Mouse (Mus musculus): ENCODE data around the gene Pde6h.

The Pde6h gene

GRCm38 (mm10) chr6:136910247-136910890 lies 13.3 kb upstream of the Pde6h start:
- in situ Hi-C loops (cut with MseI, MboI): no loop called here

GRCm38 (mm10) chr6:136912751-136913265 lies 10.8 kb upstream of the Pde6h start:
- in situ Hi-C loops (cut with MseI, MboI): no loop called here

DNA sequence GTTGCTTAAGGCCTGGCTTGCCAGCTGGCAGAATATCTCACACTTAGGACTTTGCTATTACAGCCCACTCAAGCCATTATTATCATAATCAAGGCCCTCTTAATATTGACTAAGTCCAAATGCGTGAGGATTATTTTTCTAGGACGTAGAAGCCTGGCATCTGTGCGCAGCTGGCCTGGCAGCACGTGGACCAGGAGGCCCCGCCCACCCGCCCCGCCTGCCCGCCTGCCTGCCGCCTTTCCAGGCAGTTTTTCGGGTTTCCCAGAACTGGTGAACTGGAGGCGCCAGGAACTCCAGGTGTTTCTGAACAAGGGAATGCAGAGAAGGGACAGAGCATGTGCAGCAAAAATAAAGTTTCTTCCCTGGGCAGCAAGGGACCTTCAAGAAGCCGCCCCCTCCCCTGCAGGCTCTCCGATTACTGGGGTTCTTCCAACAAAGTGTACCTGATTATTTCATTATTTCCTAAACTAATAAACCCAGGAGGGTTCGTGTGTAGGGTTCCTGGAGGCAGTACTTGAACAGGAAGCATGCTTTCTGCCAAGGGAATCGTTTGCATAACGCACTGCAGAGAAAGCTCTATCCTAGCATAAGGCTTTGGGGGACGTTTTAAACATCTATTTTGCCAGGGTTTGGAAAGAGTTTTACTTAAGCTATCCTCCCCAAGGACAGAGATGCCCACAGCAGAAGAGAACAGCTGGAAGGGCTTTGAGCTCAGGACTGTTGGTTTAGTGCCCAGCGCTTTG lies 10.1 kb upstream of the Pde6h start:
- in situ Hi-C loops (cut with MseI, MboI): no loop called here

DNA sequence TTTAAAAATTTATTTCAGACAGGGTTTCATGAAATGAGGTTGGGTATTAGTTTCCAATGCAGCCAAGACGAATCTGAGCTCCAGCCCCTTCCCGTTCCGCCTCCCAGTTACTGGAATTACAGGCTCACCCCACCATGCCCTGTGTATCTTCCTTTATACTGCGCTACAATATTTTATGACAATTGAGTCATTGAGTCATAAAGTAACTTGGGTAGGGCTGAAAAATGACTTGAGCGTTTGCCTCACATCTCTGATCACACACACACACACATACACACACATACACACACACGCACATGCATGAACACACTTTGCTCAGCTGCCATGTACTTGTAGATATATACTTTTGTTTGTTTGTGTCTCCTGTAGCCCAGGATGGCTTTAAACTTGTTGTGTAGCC lies 9.4 kb upstream of the Pde6h start:
- in situ Hi-C loops (cut with MseI, MboI): no loop called here

DNA sequence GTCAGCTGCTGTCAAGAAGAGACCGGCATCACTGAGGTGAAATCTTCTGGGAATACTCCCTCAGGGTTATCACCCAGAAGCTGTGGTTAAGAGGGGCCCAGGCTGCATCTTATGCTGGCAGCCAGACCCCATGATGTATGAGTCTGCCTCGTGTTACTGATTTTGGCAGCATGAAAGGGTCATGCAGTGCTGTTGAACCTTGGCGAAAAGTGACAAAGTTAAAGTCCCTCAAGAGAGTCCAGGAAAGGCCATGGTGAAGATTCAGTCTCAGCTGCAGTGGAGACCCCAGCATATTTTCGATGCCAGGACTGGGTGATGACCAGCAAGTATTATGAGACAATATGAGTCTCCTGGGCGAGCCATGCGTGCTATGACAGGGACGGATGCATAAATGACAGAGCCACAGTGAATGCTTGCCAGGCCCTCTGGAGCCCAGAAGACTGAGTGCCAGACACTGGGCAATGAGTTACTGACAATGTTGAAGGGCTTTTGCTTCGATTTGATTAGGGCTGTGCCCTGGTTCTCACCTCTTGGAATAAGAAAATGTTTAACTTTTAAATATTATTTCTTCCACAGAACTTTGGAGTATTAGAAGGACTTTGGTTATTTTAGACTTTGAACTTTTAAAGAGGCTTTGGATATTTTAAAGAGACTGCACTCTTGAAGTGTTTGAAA lies 7.8 kb upstream of the Pde6h start:
- in situ Hi-C loops (cut with MseI, MboI): no loop called here

GRCm38 (mm10) chr6:136917885-136918284 lies 5.7 kb upstream of the Pde6h start:
- in situ Hi-C loops (cut with MseI, MboI): no loop called here

DNA sequence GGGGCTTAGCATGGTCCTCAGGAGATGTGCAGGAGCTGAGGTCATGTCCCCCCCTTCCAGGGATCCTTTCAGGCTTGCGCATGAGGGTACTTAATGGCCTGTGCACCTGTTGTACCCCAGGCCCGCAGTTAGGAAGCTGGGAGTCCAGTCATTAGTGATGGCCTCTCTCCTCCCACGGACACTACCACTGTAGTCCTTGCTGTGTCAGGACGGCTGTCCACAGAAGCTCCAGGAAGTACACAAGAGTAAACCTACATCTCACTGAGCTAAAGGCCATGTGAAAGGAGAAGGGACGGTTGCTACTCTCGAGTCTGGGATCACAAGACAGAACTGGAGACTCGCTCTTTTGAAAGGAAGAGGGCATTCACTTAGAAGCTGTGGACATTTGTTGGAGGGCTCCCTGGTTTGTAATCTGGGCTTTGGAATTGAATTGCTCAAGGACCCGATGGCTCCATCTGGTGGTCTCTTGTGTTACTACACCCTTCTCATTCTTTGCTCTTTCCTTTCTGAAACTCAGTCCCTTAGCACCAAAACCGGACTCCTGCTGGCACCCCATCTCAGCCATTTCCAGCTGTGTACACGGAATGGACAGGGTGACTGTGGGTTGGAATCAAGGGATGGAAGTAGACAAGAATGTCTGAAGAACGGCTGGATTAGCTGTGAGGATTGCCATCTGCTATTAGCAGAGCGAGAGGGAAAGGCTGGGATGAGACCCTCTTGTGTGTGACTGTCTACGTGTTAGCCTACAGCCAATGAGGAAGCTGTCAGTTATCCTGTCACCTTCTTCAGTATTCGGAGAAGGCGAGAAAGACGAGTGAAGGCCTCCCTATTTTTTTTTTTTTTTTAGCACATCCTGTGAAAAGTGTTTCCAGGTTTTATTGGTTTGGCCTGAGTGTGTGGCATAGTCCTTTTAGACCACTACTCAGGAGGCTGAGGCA lies 3.0 kb upstream of the Pde6h start:
- in situ Hi-C loops (cut with MseI, MboI): loop anchor here in 1 of 2 experiments (5.0 kb wide), 1 partner anchor 58 kb away; no protein-coding TSS in a partner anchor

DNA sequence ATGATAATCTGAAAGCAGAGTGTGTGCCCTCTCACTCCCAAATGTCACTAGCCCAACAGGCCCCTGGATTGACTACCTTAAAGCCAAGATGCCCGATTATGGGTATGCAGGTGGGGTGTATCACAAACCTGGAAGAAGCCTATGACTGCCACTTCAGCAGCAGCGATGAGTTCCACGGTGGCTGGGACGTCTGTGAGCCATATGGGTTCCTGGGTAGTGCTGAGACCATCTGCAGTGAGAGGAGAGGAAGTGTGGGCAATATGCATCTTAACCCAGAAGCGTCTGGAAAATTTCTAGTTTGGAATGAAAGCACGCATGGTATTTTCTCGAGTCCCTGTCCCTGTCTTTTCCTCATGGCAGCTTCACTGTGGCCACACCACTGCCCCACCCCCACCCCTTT lies 2.0 kb upstream of the Pde6h start:
- in situ Hi-C loops (cut with MseI, MboI): loop anchor here in 1 of 2 experiments (5.0 kb wide), 1 partner anchor 59 kb away; no protein-coding TSS in a partner anchor

GRCm38 (mm10) chr6:136922080-136922479 lies 1.6 kb upstream of the Pde6h start, which contains the start of gene Erp27:
TSS of gene Erp27 (minus strand) at chr6:136922180.
- in situ Hi-C loops (cut with MseI, MboI): loop anchor here in 1 of 2 experiments (5.0 kb wide), 1 partner anchor 60 kb away; no protein-coding TSS in a partner anchor

GRCm38 (mm10) chr6:136922871-136923270 lies 761 bp upstream of the Pde6h start:
- in situ Hi-C loops (cut with MseI, MboI): loop anchor here in 1 of 2 experiments (5.0 kb wide), 1 partner anchor 61 kb away; no protein-coding TSS in a partner anchor

GRCm38 (mm10) chr6:136925049-136925448 lies 1.4 kb downstream of the Pde6h start:
- in situ Hi-C loops (cut with MseI, MboI): no loop called here

DNA sequence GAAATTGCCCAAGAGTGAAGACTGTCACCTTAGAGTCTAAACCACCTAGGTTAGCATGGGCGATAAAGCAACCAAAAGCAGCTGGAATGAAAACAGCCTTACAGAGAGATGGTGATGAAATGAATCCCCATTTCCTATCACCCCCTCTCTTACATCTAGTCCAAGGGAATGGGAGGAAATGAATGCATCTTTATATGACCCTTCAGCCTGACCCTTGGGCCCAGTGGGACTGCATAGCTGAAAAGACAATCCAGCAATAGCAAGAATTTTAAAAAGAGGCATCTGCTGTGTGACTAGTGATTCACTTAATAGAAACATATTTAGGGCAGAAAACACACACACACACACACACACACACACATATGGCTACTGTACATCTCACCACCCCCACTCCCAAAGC lies 4.0 kb downstream of the Pde6h start:
- in situ Hi-C loops (cut with MseI, MboI): no loop called here

- in situ Hi-C loops (cut with MseI, MboI): no loop called here
These were observed 7.0 kb downstream of the Pde6h start for GRCm38 (mm10) chr6:136930677-136931076.

DNA sequence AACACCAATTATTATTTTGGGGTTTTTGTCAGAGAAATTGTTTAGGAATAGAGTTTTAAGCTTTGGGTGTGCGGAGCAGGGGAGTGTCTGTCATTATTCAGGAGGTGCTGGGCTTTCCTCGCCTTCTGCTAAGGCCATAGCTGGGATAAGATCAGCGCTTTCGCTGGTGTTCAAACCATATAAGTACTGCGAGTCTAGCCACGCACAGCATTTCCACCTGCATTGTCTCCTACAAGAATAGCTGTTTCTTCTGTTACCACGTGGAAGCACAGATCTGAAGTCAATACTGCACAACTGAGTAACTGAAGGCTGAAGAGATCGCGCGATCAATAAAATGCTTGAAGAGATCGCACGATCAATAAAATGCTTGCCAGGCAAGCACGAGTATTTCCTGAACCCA lies 7.6 kb downstream of the Pde6h start:
- in situ Hi-C loops (cut with MseI, MboI): no loop called here

GRCm38 (mm10) chr6:136934068-136934467 lies 10.4 kb downstream of the Pde6h start:
- in situ Hi-C loops (cut with MseI, MboI): no loop called here

GRCm38 (mm10) chr6:136935233-136935632 lies 11.6 kb downstream of the Pde6h start:
- in situ Hi-C loops (cut with MseI, MboI): no loop called here

GRCm38 (mm10) chr6:136936361-136936760 lies 12.7 kb downstream of the Pde6h start:
- in situ Hi-C loops (cut with MseI, MboI): no loop called here

GRCm38 (mm10) chr6:136937117-136937516 lies 13.5 kb downstream of the Pde6h start:
- in situ Hi-C loops (cut with MseI, MboI): no loop called here

GRCm38 (mm10) chr6:136938331-136939126 lies 14.9 kb downstream of the Pde6h start:
- in situ Hi-C loops (cut with MseI, MboI): no loop called here
